Mouse (Mus musculus) CH12.LX (cell line): Measurements from ENCODE around the gene Syn3. TPM values are rescaled to one million over a fixed set of nuclear protein-coding genes. Genes with fewer than 3 reads are reported as not detected.
"Not testable (repeated sequence)": the region's sequence is repeated elsewhere in the genome, so short reads cannot be mapped to it uniquely, and the experiment has no call there.

Experiments
- DNase-seq: peaks from one replicate; pipeline ENCODE4 v3.0.0-alpha.2; 2013; ENCODE audit errors: extremely low read depth
- H3K27ac ChIP-seq: 2 replicates; pipeline ENCODE4 v1.5.1; 2012; ENCODE audit warnings: low read depth, mild to moderate bottlenecking, control low read depth, moderate library complexity; ENCODE audit not compliant: insufficient read depth
- H3K27me3 ChIP-seq: replicated peaks from 2 replicates; pipeline ENCODE3; 2012; ENCODE audit warnings: inconsistent platforms
- H3K36me3 ChIP-seq, 2 experiments: replicated peaks in 1 of 2; 2 replicates each; pipeline versions ENCODE3 to v1.6.1; 2012; ENCODE audit warnings: inconsistent platforms in 1 of 2, low read length in 1 of 2, mild to moderate bottlenecking in 1 of 2, mixed read lengths in 1 of 2, moderate library complexity in 1 of 2; ENCODE audit not compliant: control insufficient read depth in 1 of 2, insufficient read depth in 1 of 2
- H3K4me1 ChIP-seq, 2 experiments: 2 replicates each; pipeline ENCODE4 v1.6.1; 2012; ENCODE audit warnings: inconsistent platforms in 1 of 2, moderate library complexity in 1 of 2; ENCODE audit not compliant: insufficient read depth in 2 of 2, control insufficient read depth in 1 of 2
- H3K4me2 ChIP-seq: 2 replicates; pipeline ENCODE4 v1.6.1; 2012; ENCODE audit warnings: low read depth, mild to moderate bottlenecking, control low read depth; ENCODE audit not compliant: poor library complexity, insufficient read depth, severe bottlenecking
- H3K4me3 ChIP-seq, 3 experiments: fragments of 150-350 bp in 1 of 3; sonication (generic) in 1 of 3; replicated peaks in 1 of 3; 2 replicates each; pipeline versions ENCODE3 to v1.5.1; 2011 to 2012; ENCODE audit warnings: low read depth in 2 of 3, low read length in 2 of 3, mild to moderate bottlenecking in 2 of 3, moderate library complexity in 2 of 3, control low read depth in 1 of 3, improper control_type of control experiment in 1 of 3, inconsistent platforms in 1 of 3, mixed read lengths in 1 of 3; ENCODE audit not compliant: poor library complexity in 1 of 3
- H3K79me2 ChIP-seq: replicated peaks from 2 replicates; pipeline ENCODE4 v1.6.1; 2012; ENCODE audit warnings: mild to moderate bottlenecking, moderate library complexity; ENCODE audit not compliant: control insufficient read depth, poor library complexity, insufficient read depth, severe bottlenecking; ENCODE audit errors: extremely low read depth
- H3K9ac ChIP-seq: 2 replicates; pipeline ENCODE4 v1.6.1; 2012; ENCODE audit warnings: low read depth, mild to moderate bottlenecking, control low read depth, moderate library complexity; ENCODE audit not compliant: insufficient read depth
- H3K9me3 ChIP-seq: replicated peaks from 2 replicates; pipeline ENCODE3; 2012; ENCODE audit warnings: low read length, inconsistent platforms, mixed read lengths
- BHLHE40 ChIP-seq: IDR thresholded peaks from 2 replicates; pipeline ENCODE4 v1.6.1; 2011; ENCODE audit warnings: mild to moderate bottlenecking, low read depth, low read length, improper control_type of control experiment
- CHD1 ChIP-seq: IDR thresholded peaks from 2 replicates; pipeline ENCODE4 v1.6.1; 2012; ENCODE audit warnings: low read depth, low read length, improper control_type of control experiment, inconsistent platforms
- CHD2 ChIP-seq: IDR thresholded peaks from 2 replicates; pipeline ENCODE4 v1.6.1; 2011; ENCODE audit warnings: low read length, improper control_type of control experiment
- CTCF ChIP-seq, 2 experiments: IDR thresholded peaks in 1 of 2; conservative IDR thresholded peaks in 1 of 2; 2 replicates each; pipeline ENCODE4 v1.5.1; 2011 to 2012; ENCODE audit warnings: low read depth in 2 of 2, low read length in 2 of 2, improper control_type of control experiment in 1 of 2, inconsistent platforms in 1 of 2, mild to moderate bottlenecking in 1 of 2, moderate library complexity in 1 of 2
- ELF1 ChIP-seq: IDR thresholded peaks from 2 replicates; pipeline ENCODE4 v1.6.1; 2014; ENCODE audit warnings: low read depth, mild to moderate bottlenecking, inconsistent platforms, low read length, improper control_type of control experiment
- ETS1 ChIP-seq: conservative IDR thresholded peaks from 2 replicates; pipeline ENCODE4 v1.6.1; 2012; ENCODE audit warnings: low read depth, mild to moderate bottlenecking, inconsistent platforms, low read length, improper control_type of control experiment, moderate library complexity
- GABPA ChIP-seq: IDR thresholded peaks from 2 replicates; pipeline ENCODE4 v1.6.1; 2012; ENCODE audit warnings: low read depth, low read length, improper control_type of control experiment, inconsistent platforms; ENCODE audit not compliant: insufficient replicate concordance
- HCFC1 ChIP-seq: IDR thresholded peaks from 2 replicates; pipeline ENCODE4 v1.6.1; 2012; ENCODE audit warnings: low read depth, mild to moderate bottlenecking, inconsistent platforms, low read length, improper control_type of control experiment
- JUND ChIP-seq: conservative IDR thresholded peaks from 2 replicates; pipeline ENCODE4 v1.6.1; 2011; ENCODE audit warnings: low read depth, low read length, improper control_type of control experiment
- MAX ChIP-seq: IDR thresholded peaks from 2 replicates; pipeline ENCODE4 v1.6.1; 2011; ENCODE audit warnings: low read length, improper control_type of control experiment
- MEF2A ChIP-seq: IDR thresholded peaks from 2 replicates; pipeline ENCODE4 v1.6.1; 2014; ENCODE audit warnings: low read depth, mild to moderate bottlenecking, inconsistent platforms, low read length, improper control_type of control experiment, borderline replicate concordance
- MYC ChIP-seq: IDR thresholded peaks from 2 replicates; pipeline ENCODE4 v1.6.1; 2011; ENCODE audit warnings: low read depth, mild to moderate bottlenecking, improper control_type of control experiment, low read length
- POLR2A ChIP-seq: IDR thresholded peaks from 2 replicates; pipeline ENCODE4 v1.6.1; 2011; ENCODE audit warnings: low read depth, mild to moderate bottlenecking, improper control_type of control experiment, low read length
- POLR2AphosphoS2 ChIP-seq: IDR thresholded peaks from 2 replicates; pipeline ENCODE4 v1.6.1; 2011; ENCODE audit warnings: low read depth, low read length, improper control_type of control experiment
- SIN3A ChIP-seq: IDR thresholded peaks from 2 replicates; pipeline ENCODE4 v1.6.1; 2012; ENCODE audit warnings: low read length, improper control_type of control experiment, inconsistent platforms
- TCF12 ChIP-seq: IDR thresholded peaks from 2 replicates; pipeline ENCODE4 v1.6.1; 2014; ENCODE audit warnings: low read depth, mild to moderate bottlenecking, inconsistent platforms, low read length, improper control_type of control experiment
- ZKSCAN1 ChIP-seq: IDR thresholded peaks from 2 replicates; pipeline ENCODE4 v1.6.1; 2012; ENCODE audit warnings: low read depth, inconsistent platforms, low read length, improper control_type of control experiment, borderline replicate concordance
- ZNF384 ChIP-seq: IDR thresholded peaks from 2 replicates; pipeline ENCODE4 v1.6.1; 2012; ENCODE audit warnings: low read depth, low read length, improper control_type of control experiment, inconsistent platforms
- dilution Hi-C: fragments of 300-500 bp; cut with MboI; formaldehyde crosslinking; loops from 2 replicates; pipeline ENCODE4 v1.14.3; 2020; ENCODE audit warnings: low sequenced_read_pairs; ENCODE audit not compliant: extremely low pct_unique_long_range_greater_than_20kb, extremely low pct_ligation_motif_present
- in situ Hi-C: fragments of 300-500 bp; cut with MboI; formaldehyde crosslinking; loops from 3 replicates; pipeline ENCODE4 v1.14.3; 2019; ENCODE audit warnings: low sequenced_read_pairs, low pct_ligation_motif_present, low pct_unique_long_range_greater_than_20kb, mixed read lengths
- polyA plus RNA-seq: library from polyadenylated mRNA; unstranded; fragments of >175 nt; gene quantifications from 2 replicates; pipeline ENCODE4 v1.2.1, GENCODE M21; 2012; ENCODE audit warnings: low read depth; ENCODE audit not compliant: insufficient read length
- total RNA-seq, 2 experiments: library from RNA; depleted of rRNA; stranded (reverse); fragments of 300-350 nt in 1 of 2; fragments of >200 nt in 1 of 2; gene quantifications; 2 replicates each; pipeline ENCODE4 v1.2.3; 2012 to 2014

Syn3 gene
- total and polyA plus RNA-seq, 3 experiments = 2.8 to 8.9 (median 5.6) TPM

DNA sequence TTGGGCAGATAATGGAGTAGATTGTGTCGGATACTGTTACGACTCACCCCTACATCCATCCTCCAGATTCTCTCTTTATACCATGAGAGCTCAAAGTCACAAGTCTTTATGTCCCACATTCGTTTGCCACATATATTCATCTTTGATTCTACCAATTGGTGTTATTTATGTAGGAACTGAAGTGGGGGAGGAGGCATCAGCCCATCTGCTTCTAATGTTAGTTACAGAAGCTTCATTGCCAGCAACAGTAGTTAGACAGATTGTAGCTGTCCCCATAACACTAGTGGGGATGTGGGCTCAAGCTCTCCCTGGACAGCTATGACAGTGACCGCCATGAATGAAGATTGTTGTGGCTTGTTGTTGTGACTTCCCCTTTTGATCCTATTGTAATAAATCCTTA lies 59.1 kb downstream of the Syn3 start:
- no peak overlapping the region for H3K4me3 ChIP-seq
- H3K9me3 ChIP-seq = no peaks in the 10 kb centered on the region
- H3K27ac ChIP-seq = no peak overlapping the region
- dilution Hi-C loops (no loop called here), in situ Hi-C loops (no loop called here)
- H3K79me2 ChIP-seq = no peaks in the 10 kb centered on the region
- no peaks in the 10 kb centered on the region for H3K27me3 ChIP-seq
- no peak overlapping the region for H3K4me2 ChIP-seq
- no peak for DNase-seq
- no peak overlapping the region for H3K9ac ChIP-seq
- TF ChIP-seq MAX (no peak), ELF1 (no peak), MYC (no peak), SIN3A (no peak)
- peaks cover 5 to 67% of the 10 kb centered on the region in 2 experiments for H3K36me3 ChIP-seq
- H3K4me1 ChIP-seq = no peaks in the 10 kb centered on the region

DNA sequence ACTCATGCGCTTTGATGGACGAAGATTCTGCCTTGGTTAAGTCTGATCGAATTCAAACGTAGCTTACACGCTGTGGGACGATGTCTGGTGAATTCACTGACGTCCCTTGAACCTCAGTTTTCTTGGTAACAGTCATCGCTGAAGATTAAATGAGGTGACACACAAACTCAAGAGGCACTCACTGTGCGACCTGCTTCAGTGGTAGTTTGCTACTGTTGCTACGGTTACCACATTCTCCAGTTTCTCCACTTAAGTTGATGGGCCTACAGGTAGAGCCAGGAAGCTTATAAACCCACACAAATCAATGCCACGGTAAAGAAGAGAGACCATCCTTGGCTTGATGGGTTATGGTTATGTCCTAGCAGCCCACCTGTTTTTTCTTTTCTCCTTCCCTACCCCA lies 61.4 kb downstream of the Syn3 start:
- H3K9me3 ChIP-seq = no peaks in the 10 kb centered on the region
- H3K4me3 ChIP-seq = no peak overlapping the region
- H3K79me2 ChIP-seq = no peaks in the 10 kb centered on the region
- H3K4me2 ChIP-seq = no peak overlapping the region
- no peaks in the 10 kb centered on the region for H3K27me3 ChIP-seq
- no peak overlapping the region for H3K27ac ChIP-seq
- in situ Hi-C loops (no loop called here), dilution Hi-C loops (no loop called here)
- no peak for TF ChIP-seq POLR2A
- no peak for TF ChIP-seq ETS1
- TF ChIP-seq MEF2A = no peak
- TF ChIP-seq MAX = no peak
- no peak for TF ChIP-seq JUND
- no peak for TF ChIP-seq CHD1
- TF ChIP-seq ZNF384 = no peak
- no peak for TF ChIP-seq ZKSCAN1
- no peak for TF ChIP-seq CHD2
- TF ChIP-seq TCF12 = no peak
- TF ChIP-seq HCFC1 = no peak
- TF ChIP-seq GABPA = no peak
- TF ChIP-seq MYC = no peak
- TF ChIP-seq CTCF (conservative IDR thresholded peaks at IDR 0.05 in 1 of 2, IDR thresholded peaks at IDR 0.05 in 1 of 2; ENCODE audit: low read depth in 2 of 2, low read length in 2 of 2) = no peak
- TF ChIP-seq BHLHE40 = no peak
- TF ChIP-seq POLR2AphosphoS2 = no peak
- no peak for DNase-seq
- peaks cover 5 to 81% of the 10 kb centered on the region in 2 experiments for H3K36me3 ChIP-seq
- H3K9ac ChIP-seq = no peak overlapping the region
- H3K4me1 ChIP-seq = no peaks in the 10 kb centered on the region

- H3K27ac ChIP-seq, dilution Hi-C loops, H3K79me2 ChIP-seq, in situ Hi-C loops, H3K27me3 ChIP-seq, H3K4me1 ChIP-seq, H3K4me3 ChIP-seq, H3K9ac ChIP-seq, H3K9me3 ChIP-seq, DNase-seq, H3K4me2 ChIP-seq: not testable (repeated sequence)
- H3K36me3 ChIP-seq = peaks cover 5 to 77% of the 10 kb centered on the region in 2 experiments
Observed at GRCm38 (mm10) chr10:86435006-86435405, 63.7 kb downstream of the Syn3 start.
